In genomic region chr16:10878227-10878626, GRCm38 (mm10) we compare ENCODE assay signal across 23 mouse cellular contexts. TPM values are rescaled to one million over a fixed set of nuclear protein-coding genes. Genes with fewer than 3 reads are reported as not detected.
"Had no signal": no experiment of that assay in that cellular context is flagged by ENCODE, and none has a peak within 500 bp of the region (broad histone marks: within the 10 kb centered on the region; RNA-seq: fewer than 3 reads in every experiment).

No protein-coding gene starts in this region.

- H3K4me2 ChIP-seq: heart, embryonic 12.5 days; hindbrain, embryonic 12.5 days; hindbrain, embryonic 15.5 days; limb, embryonic 13.5 days; limb, embryonic 15.5 days; liver, embryonic 12.5 days had no signal

- H3K4me3 ChIP-seq: heart, embryonic 10.5 days; heart, embryonic 12.5 days; hindbrain, embryonic 12.5 days; hindbrain, embryonic 15.5 days; limb, embryonic 13.5 days; limb, embryonic 15.5 days; liver, embryonic 12.5 days had no signal

- H3K36me3 ChIP-seq: heart, embryonic 10.5 days; heart, embryonic 12.5 days; hindbrain, embryonic 12.5 days; hindbrain, embryonic 15.5 days; limb, embryonic 13.5 days; limb, embryonic 15.5 days; liver, embryonic 12.5 days had no signal

- H3K27me3 ChIP-seq: hindbrain, embryonic 12.5 days; hindbrain, embryonic 15.5 days; limb, embryonic 15.5 days had no signal

- ATAC-seq: hindbrain, postnatal 0 days; intestine, embryonic 16.5 days; liver, embryonic 12.5 days had no signal

- DNase-seq: gastrocnemius, postnatal 14 days; gastrocnemius, postnatal 36 days; heart, adult 18-20 months; heart, postnatal 10 days; heart, postnatal 4 days; kidney, adult 11 months; kidney, adult 8-10 months; kidney, postnatal 10 days; kidney, postnatal 25 days; kidney, postnatal 4 days; layer of hippocampus, adult 9-11 months; layer of hippocampus, postnatal 36 days; left cerebral cortex, postnatal 4 days had no signal

- H3K27ac ChIP-seq: heart, embryonic 10.5 days; hindbrain, embryonic 12.5 days; hindbrain, embryonic 15.5 days; hindbrain, postnatal 0 days; limb, embryonic 13.5 days; limb, embryonic 15.5 days; liver, embryonic 12.5 days had no signal

- H3K9me3 ChIP-seq: heart, embryonic 10.5 days; heart, embryonic 12.5 days; hindbrain, embryonic 12.5 days; hindbrain, embryonic 15.5 days; limb, embryonic 13.5 days; limb, embryonic 15.5 days; liver, embryonic 12.5 days had no signal

- H3K9ac ChIP-seq: heart, embryonic 12.5 days; hindbrain, embryonic 12.5 days; hindbrain, embryonic 15.5 days; limb, embryonic 13.5 days; limb, embryonic 15.5 days; liver, embryonic 12.5 days had no signal

- H3K4me1 ChIP-seq: liver, embryonic 12.5 days had no signal

RNA-seq across cellular contexts. Expression of gene Rmi2, which starts 43.4 kb away (rescaled TPM):
- polyA plus RNA-seq: liver, adult 2 months had no signal
